Mouse (Mus musculus) adrenal gland (tissue): Measurements from ENCODE around the gene Elovl1.

ENCODE experiments used
- intact Hi-C: fragments of 180-260 bp; cut with DNase I; formaldehyde crosslinking; loops from one replicate; pipeline ENCODE4 v1.15.1; 2025

Gene Elovl1

DNA sequence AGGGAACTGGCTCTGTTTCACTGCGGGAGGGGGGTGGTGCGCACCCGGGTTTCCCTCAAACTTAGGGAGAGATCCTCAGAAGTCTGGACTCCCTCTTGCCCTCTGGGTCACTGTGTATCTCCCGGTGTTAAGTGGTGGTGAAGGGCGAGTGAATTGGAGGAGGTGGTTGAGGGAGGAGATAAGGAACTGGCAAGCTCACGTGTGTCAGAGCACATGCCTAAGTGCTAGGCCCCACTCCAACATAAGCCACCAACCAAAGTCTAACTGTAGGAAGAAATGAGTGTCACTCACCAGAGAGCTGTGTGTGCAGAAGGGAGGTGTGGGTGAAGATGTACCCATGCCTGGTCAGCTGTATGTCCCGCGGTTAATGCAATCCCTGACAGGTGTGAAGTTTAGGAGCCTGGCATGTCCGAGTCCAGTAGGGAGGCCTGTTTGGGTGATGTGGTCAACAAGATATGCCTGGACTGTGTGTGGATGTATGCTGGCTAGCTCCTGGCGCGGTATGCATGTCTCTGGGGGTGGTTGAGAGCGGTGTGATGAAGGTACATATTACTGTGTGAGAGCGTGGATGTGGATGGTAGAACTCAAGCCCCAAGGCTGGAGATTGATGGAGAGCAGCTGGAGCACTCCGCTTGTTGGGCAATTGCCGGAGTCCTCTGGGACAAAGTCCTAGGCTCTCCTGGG, 780 bp downstream of the Elovl1 start:
- intact Hi-C loops = no loop called here

DNA sequence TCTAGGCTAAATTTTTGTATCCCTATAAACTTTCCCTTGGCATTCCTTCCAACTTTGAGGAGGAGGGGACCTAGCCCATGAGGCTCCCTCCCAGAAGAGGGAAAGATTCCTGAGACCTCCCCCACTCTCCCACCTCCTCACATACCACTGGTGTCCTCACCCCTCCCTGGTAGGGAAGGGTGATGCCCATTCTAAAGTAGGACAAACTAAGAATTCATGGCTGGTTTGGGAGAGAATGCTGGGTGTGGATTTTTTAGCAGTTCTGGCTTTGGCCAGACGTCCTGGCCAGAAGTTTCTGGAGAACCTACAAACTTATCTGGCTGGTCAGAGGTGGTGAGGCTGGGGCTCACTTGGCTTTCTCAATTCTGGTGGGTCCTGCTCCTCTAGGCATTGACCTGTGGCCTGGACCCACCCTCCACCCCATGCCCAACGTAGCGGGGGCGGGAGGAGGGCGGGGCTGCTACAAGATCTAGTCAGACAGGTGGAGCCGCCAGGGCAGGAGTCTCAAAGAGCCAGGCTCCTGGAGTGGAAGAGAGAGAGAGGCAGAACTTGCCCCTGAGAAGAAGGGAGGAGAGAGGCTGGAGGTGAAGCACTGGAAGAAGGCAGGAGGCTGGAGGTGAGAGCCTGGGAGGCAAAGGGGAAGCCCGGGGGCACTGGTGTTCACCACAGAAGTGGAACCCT, 1.5 kb downstream of the Elovl1 start:
- intact Hi-C loops = no loop called here

DNA sequence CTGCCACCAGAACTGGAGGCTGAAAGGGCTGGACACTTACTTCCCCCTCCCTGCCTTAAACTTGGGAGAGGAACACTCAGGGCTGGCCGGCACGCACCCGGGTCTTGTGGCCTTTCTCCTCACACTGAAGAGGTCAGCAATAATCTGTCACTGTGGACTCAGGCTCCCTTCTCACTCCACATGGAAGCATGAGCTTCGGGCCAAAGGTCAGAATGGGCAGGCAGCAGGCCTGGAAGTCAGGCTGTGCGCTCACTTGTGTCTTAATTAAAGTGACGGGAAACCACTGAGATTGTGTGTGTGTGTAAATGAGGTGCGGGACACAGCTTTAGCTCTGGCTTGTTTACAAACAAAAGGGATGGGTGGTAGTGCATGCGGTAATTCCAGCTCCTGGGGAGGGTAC, 4.4 kb downstream of the Elovl1 start:
- intact Hi-C loops = no loop called here

DNA sequence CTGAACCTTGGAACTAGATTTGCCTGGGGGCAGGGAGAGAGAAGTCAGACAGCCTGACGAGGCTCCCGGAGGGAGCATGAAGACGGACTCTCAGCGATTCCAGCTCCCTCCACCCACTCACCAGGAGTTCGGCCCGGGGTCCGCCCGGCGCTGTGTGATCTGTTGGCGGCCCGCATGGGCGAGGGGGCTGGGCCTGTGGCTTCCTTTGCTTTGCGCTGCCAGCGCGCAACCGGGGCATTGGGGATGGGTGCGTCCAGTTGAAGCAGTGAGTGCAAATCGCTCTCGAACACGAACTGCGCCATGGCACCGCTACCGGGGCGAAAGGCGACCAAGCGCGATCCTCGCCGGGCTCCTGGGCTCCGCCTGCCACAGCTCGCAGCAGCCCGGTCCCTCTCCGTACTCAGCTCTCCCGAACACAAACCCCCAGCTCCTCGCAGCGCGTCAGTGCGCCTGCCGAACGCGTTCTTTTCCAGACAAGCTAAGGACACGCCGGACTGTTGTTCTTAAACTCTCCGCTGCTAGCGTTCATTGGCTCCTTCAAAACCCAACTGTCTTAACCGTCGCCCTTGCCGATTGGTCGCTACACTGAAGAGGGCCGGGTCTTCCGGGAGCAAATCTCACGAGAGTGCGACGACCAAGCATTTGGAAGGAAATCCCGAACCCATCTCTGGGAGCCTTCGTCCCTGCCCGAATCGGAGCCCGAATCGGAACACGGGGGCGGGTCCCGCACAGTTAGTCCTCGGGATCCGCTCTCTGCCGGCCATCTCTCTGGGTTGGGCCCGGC, 9.1 kb downstream of the Elovl1 start, which contains the start of gene Cdc20:
Cdc20 (minus strand) TSS at position 533 of the 784 bp plus-strand sequence.
- intact Hi-C loops = no loop called here

DNA sequence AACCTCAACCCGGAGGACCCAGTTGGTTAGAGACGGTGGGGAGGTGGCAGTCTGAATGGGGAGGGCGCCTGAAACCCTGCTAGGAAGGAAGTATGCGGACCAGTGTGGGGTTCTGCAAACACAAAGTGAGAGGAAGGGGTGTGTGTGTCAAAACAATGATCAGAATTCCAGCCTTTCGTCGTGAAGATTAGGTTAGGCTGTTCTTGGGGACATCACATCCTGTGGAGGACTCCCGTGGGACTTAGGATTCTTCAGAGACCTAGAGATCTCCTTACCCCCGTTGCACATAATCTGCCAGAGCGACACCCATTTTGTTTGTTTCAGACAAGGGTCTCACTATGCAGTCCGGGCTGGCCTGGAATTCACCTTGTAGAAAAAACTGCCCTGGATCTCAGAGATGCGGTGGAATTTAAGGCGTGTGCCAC, 9.9 kb downstream of the Elovl1 start:
- intact Hi-C loops = no loop called here

DNA sequence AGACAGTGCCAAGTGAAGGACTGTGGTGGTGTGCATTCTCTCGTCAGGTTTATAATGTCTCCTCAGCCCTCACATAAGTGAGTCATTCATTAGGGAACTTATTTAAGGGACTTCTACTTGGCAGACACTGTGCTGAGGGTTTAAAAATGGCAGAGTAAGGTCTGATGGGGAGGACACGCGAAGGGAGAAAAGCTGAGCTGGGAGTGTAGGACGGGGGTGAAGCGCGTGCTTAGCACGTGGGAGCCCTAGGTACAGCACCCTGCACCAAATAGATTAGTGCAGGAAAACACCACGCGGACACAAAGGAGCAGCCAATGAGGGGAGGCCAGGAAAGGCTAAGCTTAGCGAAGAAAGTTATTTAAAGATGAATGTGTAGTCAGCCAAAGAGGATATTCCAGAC, 17.2 kb downstream of the Elovl1 start:
- intact Hi-C loops = loop anchor here (5.0 kb wide), 1 partner anchor 122 kb away; no protein-coding TSS in a partner anchor

DNA sequence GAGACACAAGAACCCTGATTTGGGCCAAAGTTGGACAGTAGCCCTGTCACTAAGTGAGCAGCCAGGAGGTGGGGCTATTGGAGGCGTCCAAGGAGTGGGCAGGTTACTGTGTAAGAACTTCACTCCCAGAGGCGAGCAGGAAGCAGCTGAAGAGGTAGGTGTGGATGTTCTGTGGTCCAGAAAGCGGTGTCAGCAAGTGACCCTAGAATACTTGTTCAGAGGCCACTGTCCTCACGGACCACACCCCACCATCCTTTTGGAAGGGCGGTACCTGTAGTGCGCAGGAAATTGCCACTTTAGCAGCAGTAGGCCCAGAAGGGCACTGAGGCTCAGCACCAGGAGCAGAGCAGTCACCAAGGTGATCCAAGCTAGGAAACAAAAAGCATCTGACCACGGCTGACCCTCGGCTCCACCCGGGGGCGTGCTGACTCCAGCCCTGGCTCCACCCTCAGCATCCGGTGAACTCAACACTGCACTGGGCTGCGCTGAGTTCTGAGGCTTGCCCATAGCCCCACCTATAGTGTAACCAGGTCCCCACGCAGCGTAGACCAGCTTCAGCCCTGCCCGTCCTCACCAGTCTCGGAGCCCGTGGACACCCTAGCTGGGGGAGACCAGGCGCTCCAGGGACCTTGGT, 18.0 kb downstream of the Elovl1 start:
- intact Hi-C loops = loop anchor here (5.0 kb wide), 1 partner anchor 121 kb away; no protein-coding TSS in a partner anchor

DNA sequence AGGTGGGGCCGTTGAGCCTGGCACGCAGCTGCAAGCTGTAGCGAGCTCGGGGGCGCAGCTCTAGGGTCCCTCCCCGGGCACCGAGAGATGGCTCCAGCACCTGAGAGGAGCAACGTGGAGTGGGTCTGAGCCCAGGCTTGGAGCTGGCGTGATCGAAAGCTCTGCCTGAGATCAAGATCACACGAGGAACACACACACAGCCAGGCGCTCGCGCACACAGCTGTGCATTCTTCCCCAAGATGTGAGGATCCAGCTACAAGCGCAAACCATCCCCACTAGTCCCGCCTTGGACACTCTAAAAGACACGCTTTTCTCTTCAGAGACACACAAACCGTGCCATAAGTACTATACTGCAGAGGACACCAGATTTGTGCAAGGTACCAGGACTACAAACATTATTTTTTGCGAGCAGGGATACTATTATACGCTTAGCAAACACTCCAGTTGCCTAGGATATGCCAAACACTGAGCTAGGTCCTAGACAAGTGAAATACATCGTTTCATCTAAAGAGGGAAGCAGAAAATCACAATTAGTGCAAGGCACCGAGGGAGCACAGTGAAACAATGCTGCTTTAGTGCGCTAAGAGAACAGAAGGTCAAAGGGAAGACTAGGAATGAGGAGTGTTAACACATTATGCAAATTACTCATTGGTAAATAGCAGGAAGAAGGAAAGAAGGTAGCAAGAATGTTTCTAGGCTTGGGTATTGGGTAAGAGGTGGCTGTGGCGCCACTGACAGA, 18.7 kb downstream of the Elovl1 start:
- intact Hi-C loops = loop anchor here (5.0 kb wide), 1 partner anchor 121 kb away; no protein-coding TSS in a partner anchor

DNA sequence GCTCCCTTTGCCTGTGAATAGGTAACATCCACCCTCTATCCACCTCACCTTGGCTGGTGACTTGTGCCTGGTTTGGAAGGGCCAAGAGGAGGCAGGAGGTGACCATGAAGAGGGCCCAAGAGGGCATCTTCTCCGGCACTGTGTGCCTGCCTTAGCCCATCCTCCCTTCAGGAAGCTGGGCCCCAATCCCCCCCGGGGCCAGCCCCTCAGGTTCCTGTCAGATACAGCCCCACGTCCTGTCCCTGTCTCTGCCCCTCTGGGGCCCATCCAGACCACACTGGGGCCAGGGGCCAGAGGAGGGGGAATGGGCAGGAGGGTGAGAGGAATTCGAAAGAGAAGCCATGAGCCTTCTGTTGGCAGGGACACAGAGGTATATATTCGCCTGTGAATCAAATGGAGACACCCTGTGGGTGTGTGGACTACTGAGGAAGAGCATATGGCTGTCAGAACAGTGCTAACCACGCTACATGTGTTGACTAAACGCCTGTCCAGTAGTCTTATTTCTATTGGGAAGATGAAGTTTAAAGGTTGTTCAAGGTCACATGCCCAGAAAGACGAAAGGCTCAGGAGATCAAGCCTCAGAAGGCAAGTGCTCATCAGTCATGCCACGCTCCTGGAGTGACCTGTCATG, 29.6 kb downstream of the Elovl1 start, which contains the start of gene Mpl:
Mpl (minus strand) TSS at position 169 of the 631 bp plus-strand sequence.
- intact Hi-C loops = no loop called here

DNA sequence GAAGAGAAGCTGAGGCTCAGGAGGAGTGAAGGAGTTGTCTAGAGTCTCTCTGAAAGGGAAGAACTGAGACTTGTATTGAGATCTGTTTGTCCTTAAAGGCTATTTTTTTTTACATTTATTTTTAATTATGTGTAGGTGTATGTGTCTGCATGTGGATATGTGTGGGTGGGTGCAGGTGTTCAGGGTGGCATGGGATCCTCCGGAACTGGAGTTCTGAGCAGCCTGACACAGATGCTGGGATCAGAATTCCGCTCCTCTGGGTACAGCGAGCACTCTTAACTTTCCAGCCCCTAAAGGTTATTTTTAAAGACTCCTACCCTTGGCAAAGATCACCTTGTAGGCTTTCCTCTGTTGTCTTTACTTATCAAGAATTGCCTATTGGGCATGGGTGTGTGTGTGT, 37.1 kb downstream of the Elovl1 start:
- intact Hi-C loops = no loop called here

DNA sequence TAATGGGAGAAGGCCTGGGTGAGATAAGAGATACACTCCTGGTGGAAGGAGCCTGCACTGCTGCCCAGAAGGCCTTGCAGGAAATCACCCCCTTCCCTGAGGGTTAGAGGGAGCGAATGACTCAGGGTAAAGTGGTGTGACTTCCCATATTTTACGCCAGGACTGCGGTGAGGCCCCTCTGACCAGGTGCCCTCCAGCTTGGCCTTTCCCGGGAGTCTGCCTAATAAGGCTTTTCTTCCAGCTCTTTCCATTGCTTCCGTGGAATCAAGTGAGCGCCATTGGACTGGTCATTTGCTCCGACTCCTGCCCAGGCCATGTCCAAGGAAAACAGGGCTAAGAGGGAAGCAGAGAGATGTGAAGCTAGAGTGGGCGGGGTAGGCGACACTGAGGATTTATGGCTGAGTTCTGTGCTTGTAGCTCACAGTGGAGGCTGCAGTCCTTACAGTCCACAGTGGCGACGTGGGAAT, 37.8 kb downstream of the Elovl1 start:
- intact Hi-C loops = no loop called here

DNA sequence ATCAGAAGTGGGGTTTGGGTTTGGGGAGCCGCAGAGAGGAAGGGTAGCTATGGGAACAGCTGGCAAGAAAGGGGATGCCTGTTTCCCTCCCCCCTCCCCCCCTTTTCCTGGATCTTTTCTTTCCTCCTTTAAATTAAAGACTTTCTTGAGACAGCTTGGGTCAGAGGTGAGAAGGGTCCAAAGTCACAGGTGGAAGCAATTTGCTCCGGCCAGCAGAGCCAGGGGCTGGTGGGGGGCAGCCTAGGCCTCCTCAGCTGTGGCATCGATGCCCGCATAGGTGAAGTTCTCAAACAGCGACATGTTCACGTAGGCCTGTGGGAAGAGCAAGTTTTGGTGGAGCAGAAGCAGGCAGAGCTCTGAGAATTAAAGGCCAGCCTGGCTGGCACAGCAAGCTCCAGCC, 43.4 kb downstream of the Elovl1 start:
- intact Hi-C loops = no loop called here

DNA sequence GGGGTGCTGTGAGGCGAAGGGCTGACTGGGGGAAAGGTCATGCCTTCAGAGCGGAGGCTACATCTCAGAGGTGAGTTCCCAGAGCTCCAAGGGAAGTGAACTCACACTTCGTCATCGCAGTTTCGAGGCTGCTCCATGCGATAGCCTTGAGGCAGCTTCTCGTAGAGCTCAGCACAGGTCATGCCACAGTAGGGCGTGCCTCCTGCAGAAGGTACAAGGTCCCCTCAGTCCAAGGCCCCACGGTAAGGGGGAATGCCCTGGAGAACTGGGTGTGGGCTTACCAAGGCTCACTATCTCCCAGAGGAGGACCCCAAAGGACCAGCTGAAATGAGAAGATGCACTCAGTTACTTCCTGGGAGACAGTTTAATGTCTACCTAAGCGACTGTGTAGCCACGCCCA, 44.8 kb downstream of the Elovl1 start:
- intact Hi-C loops = no loop called here

DNA sequence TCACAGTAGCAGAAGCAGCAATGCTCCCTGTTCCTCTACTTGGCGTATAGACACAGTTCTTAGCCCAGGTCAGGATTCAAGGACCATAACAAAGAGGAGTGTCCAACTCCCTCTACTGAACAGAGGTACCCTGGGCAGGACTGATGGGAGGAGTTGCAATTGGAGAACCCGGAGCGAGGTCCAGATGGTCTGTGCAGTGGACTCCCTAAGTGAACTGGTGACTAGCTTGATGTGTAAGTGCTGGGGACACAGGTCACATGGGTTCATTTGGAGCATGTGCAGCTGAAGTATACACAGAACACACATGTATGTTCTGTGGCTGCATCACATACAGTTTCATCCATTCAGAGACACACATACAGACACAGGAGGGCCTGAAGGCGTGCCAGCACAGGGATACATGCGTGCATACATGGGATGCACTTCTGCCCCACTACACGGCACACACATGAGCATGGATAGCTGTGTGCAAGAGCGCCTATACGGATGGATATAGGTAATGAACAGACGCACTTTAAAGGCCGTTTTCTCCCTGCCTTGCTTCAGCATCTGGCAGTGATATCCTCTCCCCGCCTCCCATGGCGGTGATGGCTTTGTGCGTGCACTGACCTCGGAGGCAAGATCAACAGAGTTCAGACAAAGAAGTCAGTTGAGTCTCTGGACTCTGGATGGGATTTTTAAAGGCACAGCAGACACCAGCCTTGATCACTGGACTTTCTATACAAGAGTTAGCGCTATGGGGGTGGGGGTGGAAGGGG, 49.1 kb downstream of the Elovl1 start:
- intact Hi-C loops = no loop called here
